Mouse (Mus musculus): ENCODE results near the gene Map4k1. TPM values are rescaled to one million over a fixed set of nuclear protein-coding genes. Genes with fewer than 3 reads are reported as not detected.

Map4k1 gene
- polyA plus RNA-seq, 1 experiment from 2014 or later, result 6.3 TPM

Other genes with a start within 250 kb of the Map4k1 start
- 136 and 143 TPM in 2 replicates for gene Mrps12, start 240.2 kb upstream of the Map4k1 start, polyA plus RNA-seq (2015; fragmentation: Nextera tagmentation; extraction: Ambion mirVana)
- 22.6 and 25.1 TPM in 2 replicates for gene Sars2, start 240.1 kb upstream of the Map4k1 start, polyA plus RNA-seq (2015; fragmentation: Nextera tagmentation; extraction: Ambion mirVana)
- not detected in 2 replicates for gene Ccer2, start 225.9 kb upstream of the Map4k1 start, polyA plus RNA-seq (2015; fragmentation: Nextera tagmentation; extraction: Ambion mirVana)
- gene Sirt2, start 215.3 kb upstream of the Map4k1 start, polyA plus RNA-seq (2015; fragmentation: Nextera tagmentation; extraction: Ambion mirVana), result 54.9 and 60.3 TPM in 2 replicates
- 40.2 and 43.7 TPM in 2 replicates for gene Nfkbib, start 214.5 kb upstream of the Map4k1 start, polyA plus RNA-seq (2015; fragmentation: Nextera tagmentation; extraction: Ambion mirVana)
- gene Rinl, start 193.1 kb upstream of the Map4k1 start, polyA plus RNA-seq (2015; fragmentation: Nextera tagmentation; extraction: Ambion mirVana), result 4.5 and 5.6 TPM in 2 replicates
- 210 and 237 TPM in 2 replicates for gene Hnrnpl, start 173.5 kb upstream of the Map4k1 start, polyA plus RNA-seq (2015; fragmentation: Nextera tagmentation; extraction: Ambion mirVana)
- 234 and 260 TPM in 2 replicates for gene Ech1, start 156.8 kb upstream of the Map4k1 start, polyA plus RNA-seq (2015; fragmentation: Nextera tagmentation; extraction: Ambion mirVana)
- gene Lgals4, start 148.2 kb upstream of the Map4k1 start, polyA plus RNA-seq (2015; fragmentation: Nextera tagmentation; extraction: Ambion mirVana), result 1,462 and 1,582 TPM in 2 replicates
- gene Lgals7, start 118.2 kb upstream of the Map4k1 start, polyA plus RNA-seq (2015; fragmentation: Nextera tagmentation; extraction: Ambion mirVana), result 0.98 and 1.4 TPM in 2 replicates
- gene Capn12, start 100.6 kb upstream of the Map4k1 start, polyA plus RNA-seq (2015; fragmentation: Nextera tagmentation; extraction: Ambion mirVana), result 0.30 TPM in 2 replicates
- gene Actn4, start 19.7 kb upstream of the Map4k1 start, polyA plus RNA-seq (2015; fragmentation: Nextera tagmentation; extraction: Ambion mirVana), result 340 and 361 TPM in 2 replicates
- 359 and 375 TPM in 2 replicates for gene Eif3k, start 186 bp upstream of the Map4k1 start, polyA plus RNA-seq (2015; fragmentation: Nextera tagmentation; extraction: Ambion mirVana)
- 0.67 and 1.00 TPM in 2 replicates for gene Ryr1, start 143.1 kb downstream of the Map4k1 start, polyA plus RNA-seq (2015; fragmentation: Nextera tagmentation; extraction: Ambion mirVana)
- gene Rasgrp4, start 152.8 kb downstream of the Map4k1 start, polyA plus RNA-seq (2015; fragmentation: Nextera tagmentation; extraction: Ambion mirVana), result 0.44 and 0.62 TPM in 2 replicates
- 48.7 and 49.3 TPM in 2 replicates for gene Fam98c, start 174.2 kb downstream of the Map4k1 start, polyA plus RNA-seq (2015; fragmentation: Nextera tagmentation; extraction: Ambion mirVana)
- 0.49 and 0.76 TPM in 2 replicates for gene Ggn, start 188.2 kb downstream of the Map4k1 start, polyA plus RNA-seq (2015; fragmentation: Nextera tagmentation; extraction: Ambion mirVana)
- gene Spred3, start 188.4 kb downstream of the Map4k1 start, polyA plus RNA-seq (2015; fragmentation: Nextera tagmentation; extraction: Ambion mirVana), result 1.4 and 2.0 TPM in 2 replicates
- gene Psmd8, start 198.7 kb downstream of the Map4k1 start, polyA plus RNA-seq (2015; fragmentation: Nextera tagmentation; extraction: Ambion mirVana), result 244 and 249 TPM in 2 replicates
- gene Catsperg1, start 232.0 kb downstream of the Map4k1 start, polyA plus RNA-seq (2015; fragmentation: Nextera tagmentation; extraction: Ambion mirVana), result 0.81 and 0.99 TPM in 2 replicates

Measured in intestine, embryonic 15.5 days (tissue).